Mouse (Mus musculus) limb, embryonic 11.5 days (tissue): Measurements from ENCODE around the gene Gm13698. TPM values are rescaled to one million over a fixed set of nuclear protein-coding genes. Genes with fewer than 3 reads are reported as not detected.
"Not testable (repeated sequence)": the region's sequence is repeated elsewhere in the genome, so short reads cannot be mapped to it uniquely, and the experiment has no call there.

ENCODE experiments used
- ATAC-seq: fragments of 200-750 bp; cut with Nextera tagmentation; 2 replicates; pipeline ENCODE4 v1.8.0; 2017; ENCODE audit warnings: low read depth; ENCODE audit not compliant: insufficient number of reproducible peaks, low FRiP score, low TSS enrichment
- DNase-seq: peaks from one replicate; pipeline ENCODE4 v3.0.0-alpha.2; 2015; ENCODE audit warnings: low spot score
- H3K27ac ChIP-seq: fragments of 300-500 bp; sonication (generic); replicated peaks from 2 replicates; pipeline ENCODE4 v1.5.1; 2014; ENCODE audit warnings: low read depth, mild to moderate bottlenecking, low read length
- H3K27me3 ChIP-seq: fragments of 300-500 bp; sonication (generic); 2 replicates; pipeline ENCODE4 v1.6.1; 2014; ENCODE audit warnings: mild to moderate bottlenecking, low read length, mixed read lengths; ENCODE audit not compliant: control insufficient read depth, insufficient read depth
- H3K36me3 ChIP-seq: fragments of 300-500 bp; sonication (generic); 2 replicates; pipeline ENCODE4 v1.6.1; 2014; ENCODE audit warnings: mild to moderate bottlenecking, low read length, moderate library complexity, mixed read lengths; ENCODE audit not compliant: control insufficient read depth, insufficient read depth
- H3K4me1 ChIP-seq: fragments of 300-500 bp; sonication (generic); 2 replicates; pipeline ENCODE4 v1.6.1; 2014; ENCODE audit warnings: low read length, mixed read lengths; ENCODE audit not compliant: control insufficient read depth, insufficient read depth
- H3K4me2 ChIP-seq: fragments of 300-500 bp; sonication (generic); 2 replicates; pipeline ENCODE4 v1.6.1; 2014; ENCODE audit warnings: low read depth, mild to moderate bottlenecking, moderate library complexity; ENCODE audit not compliant: severe bottlenecking
- H3K4me3 ChIP-seq: fragments of 300-500 bp; sonication (generic); 2 replicates; pipeline ENCODE4 v1.5.1; 2014; ENCODE audit warnings: low read depth, low read length
- H3K9ac ChIP-seq: fragments of 300-500 bp; sonication (generic); 2 replicates; pipeline ENCODE4 v1.6.1; 2014; ENCODE audit warnings: mild to moderate bottlenecking, low read length
- H3K9me3 ChIP-seq: fragments of 300-500 bp; sonication (generic); 2 replicates; pipeline ENCODE4 v1.6.1; 2016; ENCODE audit warnings: low read length; ENCODE audit not compliant: control insufficient read depth
- WGBS: fragments of 180-500 bp; shearing (Covaris S2); extraction: QIAGEN DNeasy Blood & Tissue Kit; methylation state at CpG from one replicate; pipeline ENCODE4 v1.1.7; 2014; 5-methylcytosine and 5-hydroxymethylcytosine counted together
- polyA plus RNA-seq: library from polyadenylated mRNA; unstranded; fragments of >200 nt; fragmentation: Nextera tagmentation; extraction: Ambion mirVana; gene quantifications from 2 replicates; pipeline ENCODE4 v1.2.1, GENCODE M21; 2014

Gm13698 gene
- not detected in 2 replicates for polyA plus RNA-seq

DNA sequence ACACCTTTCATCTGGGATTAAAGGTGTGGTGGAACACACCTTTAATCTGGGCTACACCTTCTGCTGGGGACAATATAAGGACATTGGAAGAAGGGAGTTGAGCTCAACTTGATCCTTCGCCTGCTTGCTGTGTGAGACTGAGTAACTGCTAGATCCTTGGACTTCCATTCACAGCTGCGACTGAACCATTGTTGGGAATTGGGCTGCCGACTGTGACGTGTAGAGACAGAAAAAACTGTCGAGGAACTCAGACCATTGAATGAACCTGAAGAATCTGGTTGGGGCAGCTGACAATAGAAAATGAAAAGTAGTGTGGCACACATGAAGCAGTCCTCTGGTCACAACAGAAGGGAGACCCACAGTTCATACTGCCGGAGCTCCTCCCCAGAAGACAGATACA is at the start of gene Gm13698:
Gene Gm13698 (plus strand): TSS at position 301 of the 400 bp plus-strand sequence.
- not testable (repeated sequence) for H3K9ac ChIP-seq, H3K4me2 ChIP-seq, H3K36me3 ChIP-seq, H3K4me3 ChIP-seq, H3K9me3 ChIP-seq, H3K4me1 ChIP-seq, DNase-seq, H3K27ac ChIP-seq, H3K27me3 ChIP-seq, ATAC-seq
- WGBS, result no CpG with 5 or more reads among the region's 6 CpGs

DNA sequence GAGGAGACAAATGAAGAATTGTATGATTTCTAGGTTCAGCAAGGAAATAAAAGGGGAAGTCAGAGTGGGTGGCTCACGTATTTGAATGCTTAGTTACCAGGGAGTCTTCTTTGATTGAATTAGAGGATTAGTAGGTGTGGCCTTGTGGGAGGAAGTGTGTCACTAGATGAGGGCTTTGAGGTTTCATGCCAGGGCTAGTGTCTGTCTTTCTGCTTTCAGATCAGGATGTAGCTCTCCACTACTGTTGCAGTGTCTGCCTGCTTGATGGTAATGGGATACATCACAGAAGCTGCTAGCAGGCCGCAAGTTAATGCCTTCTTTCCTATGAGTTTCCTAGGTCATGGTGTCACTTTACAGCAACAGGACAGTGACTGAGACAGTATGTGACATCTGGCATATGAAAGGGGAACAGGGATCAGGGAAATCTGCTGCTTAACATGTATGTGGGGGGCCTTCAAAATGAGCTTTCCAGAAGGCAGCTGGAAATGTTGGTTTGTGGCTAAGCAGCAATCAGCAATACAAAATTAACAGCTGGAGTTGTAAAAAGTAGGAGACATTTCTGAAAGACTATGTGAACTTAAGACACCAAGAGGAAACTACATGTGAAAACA is 25.9 kb upstream of the Gm13698 start:
- Histone ChIP-seq H3K9ac (no peak overlapping the region), H3K36me3 (no peaks in the 10 kb centered on the region), H3K4me3 (no peak overlapping the region), H3K4me1 (0 out of 2 replicates have a peak, but pooled peaks cover 3% of the 10 kb centered on the region), H3K4me2 (no peak overlapping the region), H3K27me3 (no peaks in the 10 kb centered on the region), H3K27ac (no peak overlapping the region), H3K9me3 (no peaks in the 10 kb centered on the region)
- DNase-seq, result no peak
- WGBS, result 50% methylated on average over 2 of the region's 2 CpGs
- ATAC-seq, result no peak

DNA sequence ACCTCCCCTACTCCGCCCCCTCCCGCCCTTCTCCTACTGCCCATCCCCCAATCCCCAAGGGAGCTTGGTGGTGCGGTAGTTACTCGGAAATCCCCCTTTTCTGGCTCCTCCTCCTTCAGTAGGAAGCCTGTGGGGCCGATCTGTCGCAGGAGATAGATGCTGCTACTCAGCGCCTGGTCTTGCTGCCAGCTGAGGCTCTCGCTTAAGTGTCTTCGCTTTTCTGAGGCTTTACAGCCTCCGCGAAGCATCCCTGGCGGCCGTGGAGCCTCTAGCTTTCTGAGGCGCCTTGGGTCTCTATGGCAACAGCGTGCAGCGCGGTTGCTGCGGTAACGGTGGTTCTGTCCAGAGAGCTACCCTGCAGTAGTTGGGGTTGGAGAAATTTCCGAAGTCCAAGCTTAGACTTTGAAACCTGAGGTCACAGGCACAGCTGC is 14.5 kb upstream of the Gm13698 start, which contains the start of gene Zswim2:
Gene Zswim2 (minus strand): TSS at position 298 of the 431 bp plus-strand sequence.
- Histone ChIP-seq H3K4me2 (peak within 1 kb of the TSS; percentile 51; the same call in 1 of the 2 replicates), H3K9ac (no peak within 1 kb of the TSS), H3K9me3 (no peaks in the 10 kb centered on the region), H3K4me1 (no peaks in the 10 kb centered on the region), H3K27me3 (no peaks in the 10 kb centered on the region), H3K36me3 (no peaks in the 10 kb centered on the region), H3K4me3 (0 out of 2 replicates have a peak within 1 kb of the TSS, but pooled peaks have one; percentile 9), H3K27ac (no peak within 1 kb of the TSS)
- DNase-seq (peak; percentile 81), ATAC-seq (peak; percentile 93)
- WGBS, result under 1% methylated on average over 20 of the region's 20 CpGs

DNA sequence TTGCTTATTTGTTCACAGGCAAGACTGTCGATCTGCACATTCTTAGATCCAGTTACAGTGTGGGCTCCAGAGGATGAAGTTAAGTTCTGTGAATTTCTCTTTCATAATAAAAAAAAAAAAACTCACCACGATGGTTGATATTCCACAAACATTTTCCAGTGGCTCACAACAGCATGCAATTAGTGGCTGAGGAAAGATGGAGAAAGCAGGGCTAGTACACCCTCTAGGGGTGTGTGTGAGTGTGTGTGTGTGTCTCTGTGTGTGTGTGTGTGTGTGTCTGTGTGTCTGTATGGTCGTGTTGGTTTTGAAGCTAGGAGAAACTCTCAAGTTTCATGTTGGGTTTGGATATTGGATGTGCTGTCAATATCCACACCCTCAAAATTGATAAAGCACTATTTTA is 14.1 kb upstream of the Gm13698 start:
- Histone ChIP-seq H3K9ac (no peak overlapping the region), H3K4me1 (no peaks in the 10 kb centered on the region), H3K9me3 (no peaks in the 10 kb centered on the region), H3K36me3 (no peaks in the 10 kb centered on the region), H3K4me2 (peak overlapping the region; percentile 51; the same call in 1 of the 2 replicates), H3K27ac (no peak overlapping the region), H3K4me3 (no peak overlapping the region), H3K27me3 (no peaks in the 10 kb centered on the region)
- peak; percentile 42; the same call in 1 of the 2 replicates for ATAC-seq
- no peak for DNase-seq
- WGBS, result 54% methylated on average over 3 of the region's 3 CpGs

DNA sequence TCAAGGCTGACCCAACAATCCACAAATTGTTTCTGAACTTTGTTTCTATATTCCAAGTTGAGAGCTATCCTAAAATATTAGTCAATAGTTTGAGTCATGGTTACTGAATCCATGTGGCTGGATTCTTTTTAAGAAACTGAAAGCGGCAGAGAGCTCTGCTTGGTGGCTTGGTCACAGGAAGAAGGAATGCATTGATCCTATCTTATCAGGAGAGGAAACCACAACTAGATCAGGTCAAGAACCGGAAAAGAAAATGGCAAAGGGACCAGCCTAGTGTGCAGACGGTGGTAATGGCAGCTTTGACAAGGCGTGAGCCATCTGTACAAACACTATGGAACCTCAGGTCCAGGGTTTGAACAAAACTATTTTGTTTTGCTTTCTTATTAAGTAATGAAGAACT is 13.7 kb upstream of the Gm13698 start:
- H3K36me3 ChIP-seq, result no peaks in the 10 kb centered on the region
- H3K27ac ChIP-seq, result no peak overlapping the region
- no peak overlapping the region for H3K4me3 ChIP-seq
- H3K9me3 ChIP-seq, result no peaks in the 10 kb centered on the region
- ATAC-seq (no peak), DNase-seq (no peak)
- 78% methylated on average over 4 of the region's 4 CpGs for WGBS
- H3K27me3 ChIP-seq, result no peaks in the 10 kb centered on the region
- no peak overlapping the region for H3K4me2 ChIP-seq
- H3K4me1 ChIP-seq, result no peaks in the 10 kb centered on the region
- H3K9ac ChIP-seq, result no peak overlapping the region

DNA sequence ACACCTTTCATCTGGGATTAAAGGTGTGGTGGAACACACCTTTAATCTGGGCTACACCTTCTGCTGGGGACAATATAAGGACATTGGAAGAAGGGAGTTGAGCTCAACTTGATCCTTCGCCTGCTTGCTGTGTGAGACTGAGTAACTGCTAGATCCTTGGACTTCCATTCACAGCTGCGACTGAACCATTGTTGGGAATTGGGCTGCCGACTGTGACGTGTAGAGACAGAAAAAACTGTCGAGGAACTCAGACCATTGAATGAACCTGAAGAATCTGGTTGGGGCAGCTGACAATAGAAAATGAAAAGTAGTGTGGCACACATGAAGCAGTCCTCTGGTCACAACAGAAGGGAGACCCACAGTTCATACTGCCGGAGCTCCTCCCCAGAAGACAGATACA is 5.7 kb downstream of the Gm13698 start, which contains the start of gene Gm13693:
Gene Gm13693 (plus strand): TSS at position 301 of the 400 bp plus-strand sequence.
- no CpG with 5 or more reads among the region's 6 CpGs for WGBS
- H3K4me1 ChIP-seq, DNase-seq, H3K9me3 ChIP-seq, H3K4me2 ChIP-seq, H3K9ac ChIP-seq, H3K27ac ChIP-seq, H3K36me3 ChIP-seq, ATAC-seq, H3K27me3 ChIP-seq, H3K4me3 ChIP-seq: not testable (repeated sequence)

DNA sequence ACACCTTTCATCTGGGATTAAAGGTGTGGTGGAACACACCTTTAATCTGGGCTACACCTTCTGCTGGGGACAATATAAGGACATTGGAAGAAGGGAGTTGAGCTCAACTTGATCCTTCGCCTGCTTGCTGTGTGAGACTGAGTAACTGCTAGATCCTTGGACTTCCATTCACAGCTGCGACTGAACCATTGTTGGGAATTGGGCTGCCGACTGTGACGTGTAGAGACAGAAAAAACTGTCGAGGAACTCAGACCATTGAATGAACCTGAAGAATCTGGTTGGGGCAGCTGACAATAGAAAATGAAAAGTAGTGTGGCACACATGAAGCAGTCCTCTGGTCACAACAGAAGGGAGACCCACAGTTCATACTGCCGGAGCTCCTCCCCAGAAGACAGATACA is 11.5 kb downstream of the Gm13698 start, which contains the start of gene Gm13695:
Gene Gm13695 (plus strand): TSS at position 301 of the 400 bp plus-strand sequence.
- ATAC-seq, result not testable (repeated sequence)

DNA sequence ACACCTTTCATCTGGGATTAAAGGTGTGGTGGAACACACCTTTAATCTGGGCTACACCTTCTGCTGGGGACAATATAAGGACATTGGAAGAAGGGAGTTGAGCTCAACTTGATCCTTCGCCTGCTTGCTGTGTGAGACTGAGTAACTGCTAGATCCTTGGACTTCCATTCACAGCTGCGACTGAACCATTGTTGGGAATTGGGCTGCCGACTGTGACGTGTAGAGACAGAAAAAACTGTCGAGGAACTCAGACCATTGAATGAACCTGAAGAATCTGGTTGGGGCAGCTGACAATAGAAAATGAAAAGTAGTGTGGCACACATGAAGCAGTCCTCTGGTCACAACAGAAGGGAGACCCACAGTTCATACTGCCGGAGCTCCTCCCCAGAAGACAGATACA is 17.3 kb downstream of the Gm13698 start, which contains the start of gene Gm13696:
Gene Gm13696 (plus strand): TSS at position 301 of the 400 bp plus-strand sequence.
- H3K27me3 ChIP-seq, H3K36me3 ChIP-seq, H3K27ac ChIP-seq, H3K4me1 ChIP-seq, ATAC-seq, H3K9me3 ChIP-seq, H3K9ac ChIP-seq, DNase-seq, H3K4me3 ChIP-seq, H3K4me2 ChIP-seq: not testable (repeated sequence)
- WGBS, result no CpG with 5 or more reads among the region's 6 CpGs

More for the DNA sequence above, 11.5 kb downstream of the Gm13698 start, which contains the start of gene Gm13695:
- H3K36me3 ChIP-seq, H3K4me2 ChIP-seq, H3K4me3 ChIP-seq, H3K9me3 ChIP-seq, H3K27ac ChIP-seq, H3K4me1 ChIP-seq, H3K27me3 ChIP-seq, DNase-seq, H3K9ac ChIP-seq: not testable (repeated sequence)
- no CpG with 5 or more reads among the region's 6 CpGs for WGBS
